Mouse (Mus musculus) thymus, adult 2 months (tissue): ENCODE measurements around the gene Tor1aip2. TPM values are rescaled to one million over a fixed set of nuclear protein-coding genes. Genes with fewer than 3 reads are reported as not detected.

Experiments used
- DNase-seq: peaks from one replicate; pipeline ENCODE4 v3.0.0; 2021
- H3K27ac ChIP-seq: fragments of 200-500 bp; 2 replicates; pipeline ENCODE4 v1.5.1; 2012; ENCODE audit warnings: low read length, control low read depth; ENCODE audit not compliant: control insufficient read depth, insufficient read depth
- H3K27me3 ChIP-seq: fragments of 200-500 bp; 2 replicates; pipeline ENCODE4 v1.6.1; 2012; ENCODE audit warnings: mild to moderate bottlenecking, low read length, moderate library complexity, mixed read lengths; ENCODE audit not compliant: control insufficient read depth, insufficient read depth
- H3K36me3 ChIP-seq: fragments of 200-500 bp; 2 replicates; pipeline ENCODE4 v1.6.1; 2012; ENCODE audit warnings: mild to moderate bottlenecking, low read length, moderate library complexity; ENCODE audit not compliant: control insufficient read depth, insufficient read depth
- H3K4me1 ChIP-seq: fragments of 200-500 bp; replicated peaks from 2 replicates; pipeline ENCODE4 v1.6.1; 2012; ENCODE audit warnings: low read length; ENCODE audit not compliant: control insufficient read depth, insufficient read depth
- H3K4me3 ChIP-seq: fragments of 200-500 bp; 2 replicates; pipeline ENCODE4 v1.5.1; 2012; ENCODE audit warnings: mild to moderate bottlenecking, low read length, control low read depth, moderate library complexity; ENCODE audit not compliant: control insufficient read depth, insufficient read depth
- CTCF ChIP-seq: fragments of 200-500 bp; IDR thresholded peaks from 2 replicates; pipeline ENCODE4 v1.5.1; 2012; ENCODE audit warnings: mild to moderate bottlenecking, control low read depth, low read length, moderate library complexity, borderline replicate concordance; ENCODE audit not compliant: control insufficient read depth, poor library complexity, insufficient read depth; ENCODE audit errors: extremely low read depth
- POLR2A ChIP-seq: fragments of 200-500 bp; IDR thresholded peaks from 2 replicates; pipeline ENCODE4 v1.6.1; 2012; ENCODE audit warnings: mild to moderate bottlenecking, low read length, control low read depth, moderate library complexity; ENCODE audit not compliant: control insufficient read depth, poor library complexity, insufficient read depth; ENCODE audit errors: extremely low read depth
- WGBS: fragments of 180-500 bp; shearing (Covaris S2); methylation state at CpG from one replicate; pipeline ENCODE4 v1.1.7; 2018; 5-methylcytosine and 5-hydroxymethylcytosine counted together
- polyA plus RNA-seq: library from polyadenylated mRNA; depleted of rRNA; stranded (reverse); fragments of >200 nt; gene quantifications from 2 replicates; pipeline ENCODE4 v1.2.3, GENCODE M21; 2012

Gene Tor1aip2
- polyA plus RNA-seq, 1 experiment, result 107 TPM

DNA sequence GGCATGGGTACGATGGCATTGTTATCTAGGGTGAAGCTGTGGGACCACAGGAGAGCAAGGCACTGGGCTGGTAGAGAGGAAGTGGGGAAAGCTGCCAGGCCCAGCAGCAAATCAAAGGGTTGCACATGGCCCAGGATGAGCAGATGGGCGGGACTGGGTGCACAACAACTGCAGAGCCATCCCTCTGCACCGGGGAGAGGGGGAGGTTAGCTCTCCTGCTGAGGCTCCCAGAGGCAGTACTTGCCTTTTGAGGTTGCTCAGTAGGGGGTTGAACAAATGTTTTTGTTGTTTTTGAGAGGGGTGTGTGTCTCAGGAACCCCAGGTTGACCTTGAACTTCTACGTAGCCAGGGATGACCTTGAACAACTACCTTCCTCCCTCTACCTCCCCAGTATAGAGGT is 41.3 kb downstream of the Tor1aip2 start:
- no peak for TF ChIP-seq CTCF
- no peak for TF ChIP-seq POLR2A
- WGBS, result 8% methylated on average over 4 of the region's 4 CpGs
- DNase-seq, result peak; percentile 58
- H3K36me3 ChIP-seq, result no peaks in the 10 kb centered on the region
- peak overlapping the region; percentile 16; the same call in 1 of the 2 replicates for H3K27ac ChIP-seq
- no peaks in the 10 kb centered on the region for H3K27me3 ChIP-seq
- peaks cover 23% of the 10 kb centered on the region for H3K4me1 ChIP-seq
- no peak overlapping the region for H3K4me3 ChIP-seq

DNA sequence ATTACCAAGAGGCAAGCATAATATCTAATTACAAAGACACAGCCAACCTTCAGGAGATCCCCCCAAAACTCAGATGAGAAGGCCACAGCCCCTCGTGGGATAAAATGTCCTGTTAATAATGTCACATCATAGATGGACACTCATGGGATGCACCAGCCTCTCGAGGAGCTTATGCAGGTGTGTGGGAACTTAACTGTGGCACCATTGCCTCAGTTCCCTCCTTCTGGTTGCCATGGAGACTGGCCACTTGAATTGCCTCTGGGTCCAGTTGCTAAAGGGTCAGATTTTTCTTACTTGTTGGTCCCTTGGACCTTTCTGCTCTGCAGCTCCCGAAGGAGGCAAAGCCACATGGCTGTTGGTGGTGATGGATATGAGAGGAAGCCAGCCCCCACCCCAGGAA is 42.5 kb downstream of the Tor1aip2 start:
- TF ChIP-seq CTCF, result no peak
- TF ChIP-seq POLR2A, result no peak
- WGBS, result 67% methylated on average over 3 of the region's 3 CpGs
- no peak for DNase-seq
- no peaks in the 10 kb centered on the region for H3K36me3 ChIP-seq
- H3K4me3 ChIP-seq, result no peak overlapping the region
- H3K27me3 ChIP-seq, result no peaks in the 10 kb centered on the region
- H3K27ac ChIP-seq, result no peak overlapping the region
- H3K4me1 ChIP-seq, result peaks cover 23% of the 10 kb centered on the region

DNA sequence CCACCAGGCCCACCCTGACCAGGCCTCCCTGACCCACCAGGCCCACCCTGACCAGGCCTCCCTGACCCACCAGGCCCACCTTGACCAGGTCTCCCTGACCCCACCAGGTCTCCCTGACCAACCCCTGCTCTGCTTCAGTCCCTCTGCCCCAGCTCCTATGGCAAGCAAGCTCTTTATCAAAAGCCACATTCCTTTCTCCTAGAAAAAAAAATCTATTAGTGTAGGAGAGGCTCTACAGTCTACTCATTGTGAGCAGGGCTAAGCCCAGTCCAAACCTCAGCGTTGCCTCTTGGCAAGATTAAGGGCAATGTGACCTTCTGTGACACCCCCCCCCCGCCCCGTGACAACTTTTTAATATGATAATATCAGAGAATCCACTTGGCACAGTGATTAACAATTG is 49.4 kb downstream of the Tor1aip2 start:
- 97% methylated on average over 3 of the region's 3 CpGs for WGBS
- Histone ChIP-seq H3K4me1 (peaks cover 9% of the 10 kb centered on the region), H3K4me3 (no peak overlapping the region), H3K27ac (no peak overlapping the region), H3K27me3 (no peaks in the 10 kb centered on the region), H3K36me3 (no peaks in the 10 kb centered on the region)
- no peak for DNase-seq
- TF ChIP-seq POLR2A, result no peak

GRCm38 (mm10) chr1:156085770-156086169 is 50.6 kb downstream of the Tor1aip2 start:
- H3K27me3 ChIP-seq, result no peaks in the 10 kb centered on the region
- H3K4me1 ChIP-seq, result peaks cover 13% of the 10 kb centered on the region
- H3K27ac ChIP-seq, result no peak overlapping the region
- no peak overlapping the region for H3K4me3 ChIP-seq
- TF ChIP-seq POLR2A (no peak), CTCF (no peak)
- DNase-seq, result peak; percentile 32
- 57% methylated on average over 5 of the region's 5 CpGs for WGBS
- H3K36me3 ChIP-seq, result no peaks in the 10 kb centered on the region

GRCm38 (mm10) chr1:156087586-156087985 is 52.4 kb downstream of the Tor1aip2 start:
- Histone ChIP-seq H3K4me3 (no peak overlapping the region), H3K27me3 (no peaks in the 10 kb centered on the region), H3K36me3 (no peaks in the 10 kb centered on the region), H3K4me1 (peaks cover 16% of the 10 kb centered on the region), H3K27ac (no peak overlapping the region)
- peak; percentile 18 for DNase-seq
- TF ChIP-seq POLR2A, result no peak
- no peak for TF ChIP-seq CTCF
- WGBS, result 16% methylated on average over 5 of the region's 5 CpGs

DNA sequence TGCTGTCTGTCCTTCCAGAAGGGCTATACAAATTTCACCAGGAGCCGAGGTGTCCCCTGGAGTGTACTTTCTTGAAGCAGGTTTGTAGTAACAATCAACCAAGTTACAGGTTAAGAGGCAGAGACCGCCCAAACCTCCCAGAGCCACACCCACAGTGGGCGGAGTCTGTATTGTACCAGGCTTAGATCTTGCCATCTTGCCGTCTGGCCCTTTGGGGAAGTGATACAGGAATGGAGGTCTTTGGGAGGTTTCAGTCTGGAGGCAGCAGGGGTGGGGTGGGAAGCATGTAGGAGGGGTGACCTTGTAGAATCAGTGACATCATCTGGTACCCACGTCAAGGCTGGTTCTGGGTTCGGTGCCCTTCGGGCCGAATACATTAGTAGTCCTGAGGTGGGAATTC is 54.4 kb downstream of the Tor1aip2 start:
- TF ChIP-seq CTCF (no peak), POLR2A (no peak)
- 93% methylated on average over 8 of the region's 8 CpGs for WGBS
- no peak for DNase-seq
- Histone ChIP-seq H3K4me3 (no peak overlapping the region), H3K27ac (no peak overlapping the region), H3K27me3 (no peaks in the 10 kb centered on the region), H3K4me1 (peaks cover 16% of the 10 kb centered on the region), H3K36me3 (no peaks in the 10 kb centered on the region)

- no peak overlapping the region for H3K27ac ChIP-seq
- H3K4me1 ChIP-seq, result peaks cover 16% of the 10 kb centered on the region
Observed at GRCm38 (mm10) chr1:156090042-156090441, 54.8 kb downstream of the Tor1aip2 start.

More at GRCm38 (mm10) chr1:156090042-156090441, 54.8 kb downstream of the Tor1aip2 start:
- DNase-seq, result no peak
- H3K36me3 ChIP-seq, result no peaks in the 10 kb centered on the region
- TF ChIP-seq POLR2A, result no peak
- TF ChIP-seq CTCF, result no peak
- H3K4me3 ChIP-seq, result no peak overlapping the region
- WGBS, result 96% methylated on average over 4 of the region's 4 CpGs
- H3K27me3 ChIP-seq, result no peaks in the 10 kb centered on the region
